Mouse (Mus musculus): ENCODE results near the gene Iqsec1.

The Iqsec1 gene

GRCm38 (mm10) chr6:90619936-90620335 is 368.5 kb downstream of the Iqsec1 start:
- DNase-seq (ENCODE audit: low spot score) = no peak

DNA sequence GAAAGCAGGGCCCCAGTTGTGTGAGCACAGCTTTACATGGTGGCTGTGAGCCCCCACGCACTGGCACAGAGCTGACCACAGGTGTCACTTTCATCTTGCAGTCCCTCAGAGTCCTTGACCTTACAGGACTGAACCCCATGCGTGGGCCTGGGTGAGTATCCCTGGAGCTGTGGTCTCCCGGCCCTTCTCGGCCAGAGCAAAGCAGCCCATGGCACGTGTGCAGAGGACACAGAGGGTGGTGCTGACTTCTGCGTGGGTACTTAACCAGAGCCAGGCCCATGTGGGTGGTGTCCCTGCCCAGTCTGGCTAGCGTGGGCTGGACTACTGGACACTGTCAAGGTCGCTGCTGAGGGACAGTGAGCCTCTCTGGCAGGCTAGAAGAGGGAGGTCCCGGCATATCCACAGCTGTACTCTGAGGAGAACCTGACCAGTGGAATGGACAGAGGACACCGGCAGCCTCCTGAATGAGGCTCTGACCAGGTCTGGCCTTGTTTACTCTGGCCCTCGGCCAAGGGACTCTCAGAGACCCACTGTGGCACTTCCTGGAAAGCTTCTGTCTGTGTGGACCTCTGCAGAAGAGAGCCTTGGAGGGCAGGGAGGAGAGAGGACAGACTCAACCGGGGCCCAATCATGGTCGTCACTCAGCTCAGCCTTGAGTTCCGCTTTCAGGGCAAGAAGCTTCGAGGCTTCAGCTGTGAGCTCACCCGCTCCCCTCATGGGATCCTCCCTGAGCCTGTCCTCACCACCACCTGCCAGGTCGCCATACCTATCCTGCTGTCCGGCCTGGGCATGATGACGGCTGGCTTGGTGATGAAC is 369.5 kb downstream of the Iqsec1 start:
- no peak for DNase-seq (ENCODE audit: low spot score)

- no peak for DNase-seq (ENCODE audit: low spot score)
Observed at GRCm38 (mm10) chr6:90618274-90618673, 370.2 kb downstream of the Iqsec1 start.

GRCm38 (mm10) chr6:90616481-90616880 is 372.0 kb downstream of the Iqsec1 start:
- no peak for DNase-seq (ENCODE audit: low spot score)

GRCm38 (mm10) chr6:90615991-90616390 is 372.5 kb downstream of the Iqsec1 start:
- DNase-seq (ENCODE audit: low spot score) = no peak

DNA sequence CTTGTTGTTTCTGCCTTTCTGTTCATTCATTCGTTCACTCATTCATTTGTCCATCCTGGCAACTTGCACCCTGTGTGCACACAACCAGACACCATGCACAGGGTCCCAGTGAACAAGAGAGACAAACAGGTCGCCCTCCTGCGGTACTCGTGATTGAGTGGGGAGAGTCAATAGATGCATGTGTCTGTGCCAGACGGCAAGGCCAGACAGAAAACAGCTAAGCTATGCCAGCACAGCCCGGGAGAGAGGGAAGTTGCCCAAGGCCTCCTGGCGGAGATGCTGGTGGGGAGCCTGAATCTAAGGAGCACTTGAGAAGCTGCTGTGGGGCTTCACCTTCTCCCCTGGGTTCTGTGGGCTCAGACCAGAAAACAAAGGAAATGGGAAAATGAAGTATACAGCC is 373.1 kb downstream of the Iqsec1 start:
- DNase-seq (ENCODE audit: low spot score) = no peak

DNA sequence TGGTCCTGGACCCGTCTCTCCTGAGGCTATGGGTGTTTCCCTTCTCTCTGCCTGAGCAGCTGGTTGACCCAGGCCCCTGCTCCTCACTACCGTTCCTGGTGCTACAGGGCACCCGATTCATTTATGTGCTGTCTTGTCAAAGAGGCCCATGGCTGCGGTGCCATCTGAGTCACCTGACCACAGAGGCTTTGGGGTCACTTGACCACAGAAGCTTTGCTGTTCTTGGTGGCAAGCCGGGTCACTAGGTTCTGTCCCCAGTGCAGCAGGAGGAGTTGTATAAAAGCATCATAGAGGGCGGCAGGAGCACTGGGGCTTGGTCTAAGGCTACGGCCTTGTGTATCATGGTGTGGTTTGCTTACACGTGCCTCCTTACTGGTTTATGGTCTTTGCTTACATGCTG is 375.2 kb downstream of the Iqsec1 start:
- no peak for DNase-seq (ENCODE audit: low spot score)

GRCm38 (mm10) chr6:90610248-90610647 is 378.2 kb downstream of the Iqsec1 start:
- no peak for DNase-seq (ENCODE audit: low spot score)

- DNase-seq (ENCODE audit: low spot score) = no peak
Observed at GRCm38 (mm10) chr6:90608186-90608585, 380.3 kb downstream of the Iqsec1 start.

GRCm38 (mm10) chr6:90607196-90607595 is 381.3 kb downstream of the Iqsec1 start:
- no peak for DNase-seq (ENCODE audit: low spot score)

GRCm38 (mm10) chr6:90606538-90606937 is 381.9 kb downstream of the Iqsec1 start:
- DNase-seq (ENCODE audit: low spot score) = no peak

Data from left cerebral cortex, adult 11 months (tissue).